Mouse (Mus musculus) olfactory bulb, adult 2 months (tissue): ENCODE measurements around the gene Slc35f6. TPM values are rescaled to one million over a fixed set of nuclear protein-coding genes. Genes with fewer than 3 reads are reported as not detected.

Experiments used
- H3K27ac ChIP-seq: fragments of 200-500 bp; 2 replicates; pipeline ENCODE4 v1.5.1; 2012; ENCODE audit warnings: low read depth, low read length; ENCODE audit not compliant: insufficient read depth
- H3K4me1 ChIP-seq: fragments of 200-500 bp; 2 replicates; pipeline ENCODE4 v1.6.1; 2012; ENCODE audit warnings: low read length; ENCODE audit not compliant: control insufficient read depth, insufficient read depth
- H3K4me3 ChIP-seq: fragments of 200-500 bp; 2 replicates; pipeline ENCODE4 v1.5.1; 2012; ENCODE audit warnings: mild to moderate bottlenecking, low read depth, low read length, moderate library complexity; ENCODE audit not compliant: insufficient read depth
- CTCF ChIP-seq: fragments of 200-500 bp; IDR thresholded peaks from 2 replicates; pipeline ENCODE4 v1.5.1; 2012; ENCODE audit warnings: low read depth, mild to moderate bottlenecking, low read length, moderate library complexity; ENCODE audit not compliant: insufficient read depth
- POLR2A ChIP-seq: fragments of 200-500 bp; IDR thresholded peaks from 2 replicates; pipeline ENCODE4 v1.6.1; 2012; ENCODE audit warnings: mild to moderate bottlenecking, low read depth, low read length, moderate library complexity; ENCODE audit not compliant: insufficient read depth
- WGBS: fragments of 180-500 bp; shearing (Covaris S2); methylation state at CpG from one replicate; pipeline ENCODE4 v1.1.7; 2018; 5-methylcytosine and 5-hydroxymethylcytosine counted together
- polyA plus RNA-seq: library from polyadenylated mRNA; stranded (reverse); fragments of >200 nt; gene quantifications from 2 replicates; pipeline ENCODE4 v1.2.4, GENCODE M21; 2012; ENCODE audit warnings: low replicate concordance; ENCODE audit not compliant: missing spikeins, insufficient read depth, insufficient read length

Slc35f6 gene
- polyA plus RNA-seq, 1 experiment: not detected

DNA sequence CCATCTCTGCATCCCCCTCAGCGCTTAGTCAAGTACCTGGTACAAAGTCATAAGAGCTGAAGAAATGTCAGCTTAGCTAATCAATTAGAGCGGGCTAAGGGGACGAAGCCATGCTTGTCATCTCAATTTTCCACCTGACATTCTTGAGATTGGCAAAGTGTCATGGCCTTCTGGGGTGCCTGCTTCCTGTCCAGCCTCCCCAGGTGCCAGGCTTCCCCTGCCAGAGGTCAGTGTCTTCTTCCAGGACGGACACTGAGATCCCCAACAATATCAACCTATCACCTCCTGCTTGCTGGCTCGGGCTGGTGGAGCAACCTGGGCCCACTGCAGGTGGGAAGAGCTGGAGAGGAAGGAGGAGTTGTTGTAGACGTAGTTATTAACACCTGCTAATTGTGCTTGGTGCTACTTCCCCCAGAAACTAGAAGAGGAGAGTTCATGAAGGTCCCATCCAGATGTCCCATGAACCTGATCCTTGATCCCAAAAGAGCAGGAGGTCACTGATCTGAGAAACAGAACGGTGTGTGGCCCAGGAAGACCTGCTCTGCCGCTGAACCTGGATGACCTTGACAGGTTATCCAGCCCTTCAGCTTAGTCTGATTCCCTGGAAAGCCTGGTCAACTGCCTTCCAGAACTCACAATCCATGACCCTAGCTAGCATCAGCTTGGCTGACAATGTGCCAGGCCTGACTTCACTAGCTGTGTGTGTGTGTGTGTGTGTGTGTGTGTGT is 37.7 kb upstream of the Slc35f6 start:
- 90% methylated on average over 8 of the region's 8 CpGs for whole genome bisulfite sequencing
- no peak for TF ChIP-seq POLR2A
- no peak for TF ChIP-seq CTCF
- peaks cover 40% of the 10 kb centered on the region for H3K4me1 ChIP-seq
- H3K27ac ChIP-seq: no peak overlapping the region
- no peak overlapping the region for H3K4me3 ChIP-seq

DNA sequence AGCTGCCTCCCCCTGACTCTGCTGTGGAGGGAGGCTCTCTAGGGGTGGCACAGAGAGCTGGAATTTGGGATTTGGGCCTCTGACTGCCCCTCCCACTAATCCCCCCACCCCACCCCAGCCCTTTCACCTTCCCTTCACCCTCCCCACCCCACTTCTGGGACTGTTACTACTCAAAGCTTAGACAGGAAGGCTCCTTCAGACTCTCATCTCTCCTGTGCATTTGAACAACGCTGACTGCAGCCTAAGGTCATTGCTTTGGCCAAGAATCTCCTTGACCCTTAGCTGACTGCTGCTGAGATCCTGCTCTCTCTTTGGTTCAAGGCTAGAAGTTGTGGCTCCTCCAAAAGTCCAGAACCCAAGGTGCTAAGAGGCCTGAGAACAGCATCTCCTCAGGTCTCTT is 36.6 kb upstream of the Slc35f6 start:
- Histone ChIP-seq H3K27ac (no peak overlapping the region), H3K4me1 (peaks cover 37% of the 10 kb centered on the region), H3K4me3 (no peak overlapping the region)
- TF ChIP-seq POLR2A: no peak
- 88% methylated on average over 1 of the region's 1 CpGs for WGBS

DNA sequence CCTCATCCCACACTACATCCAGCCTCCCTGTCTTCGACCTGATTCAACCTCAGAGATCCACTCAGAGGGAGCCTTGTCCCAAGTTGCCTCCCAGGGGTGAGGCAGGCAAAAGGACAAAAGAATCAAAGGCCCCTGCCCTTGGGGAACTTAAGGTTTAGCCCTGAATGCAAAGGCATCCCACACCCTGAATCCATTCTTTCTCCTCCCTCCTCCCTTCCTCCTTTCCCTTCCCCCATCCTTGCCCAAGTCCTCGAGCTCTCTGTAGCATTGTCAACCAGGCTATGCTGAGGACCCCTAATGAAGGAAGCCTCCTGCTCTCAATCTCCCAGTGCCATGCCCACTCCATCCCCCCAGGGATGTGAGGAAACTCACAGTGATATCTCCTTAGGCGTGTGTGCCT is 36.0 kb upstream of the Slc35f6 start:
- H3K4me3 ChIP-seq: no peak overlapping the region
- no peak for TF ChIP-seq CTCF
- TF ChIP-seq POLR2A: no peak
- peaks cover 33% of the 10 kb centered on the region for H3K4me1 ChIP-seq
- WGBS: 60% methylated on average over 3 of the region's 3 CpGs
- H3K27ac ChIP-seq: no peak overlapping the region

DNA sequence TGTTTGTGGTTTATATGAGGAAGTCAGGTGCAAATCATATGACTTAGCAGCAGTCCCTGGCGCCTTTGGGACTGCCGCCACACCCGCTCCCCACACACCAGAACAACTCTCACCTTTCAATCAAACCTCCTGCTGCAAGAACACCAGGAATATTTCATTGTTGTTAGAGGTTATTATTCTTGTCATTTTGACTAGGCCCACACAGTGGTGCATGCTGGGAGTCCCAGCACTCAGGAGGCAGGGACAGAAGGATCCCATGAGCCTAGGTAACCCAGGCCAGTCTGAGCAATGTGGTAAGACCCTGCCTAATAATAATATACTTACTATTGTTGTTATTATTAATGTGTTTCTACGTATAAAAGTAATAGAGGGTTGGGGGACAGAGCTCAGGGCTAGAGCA is 35.2 kb upstream of the Slc35f6 start:
- Histone ChIP-seq H3K27ac (no peak overlapping the region), H3K4me3 (no peak overlapping the region), H3K4me1 (peaks cover 34% of the 10 kb centered on the region)
- 95% methylated on average over 4 of the region's 4 CpGs for WGBS
- TF ChIP-seq POLR2A: no peak
- no peak for TF ChIP-seq CTCF

DNA sequence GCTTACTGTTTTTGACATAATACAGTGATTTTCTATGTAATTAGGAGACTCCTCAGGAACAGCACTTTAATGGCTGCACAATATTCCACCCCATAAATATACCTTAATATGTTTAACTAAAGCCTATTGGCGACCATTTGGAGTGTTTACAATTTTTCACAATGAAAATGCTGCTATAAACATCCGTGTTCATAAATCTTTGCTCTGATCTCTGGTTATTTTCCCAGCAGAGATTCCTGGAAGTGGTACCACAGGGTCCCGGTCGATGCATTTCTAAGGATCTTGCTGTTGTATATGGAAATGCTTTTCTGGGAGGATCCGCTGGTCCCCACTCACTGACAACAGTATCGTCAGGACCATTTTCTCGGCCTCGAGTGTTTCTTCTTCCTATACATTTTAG is 34.5 kb upstream of the Slc35f6 start:
- WGBS: 91% methylated on average over 8 of the region's 8 CpGs
- Histone ChIP-seq H3K4me3 (no peak overlapping the region), H3K4me1 (peaks cover 40% of the 10 kb centered on the region), H3K27ac (no peak overlapping the region)
- TF ChIP-seq POLR2A: no peak
- no peak for TF ChIP-seq CTCF

DNA sequence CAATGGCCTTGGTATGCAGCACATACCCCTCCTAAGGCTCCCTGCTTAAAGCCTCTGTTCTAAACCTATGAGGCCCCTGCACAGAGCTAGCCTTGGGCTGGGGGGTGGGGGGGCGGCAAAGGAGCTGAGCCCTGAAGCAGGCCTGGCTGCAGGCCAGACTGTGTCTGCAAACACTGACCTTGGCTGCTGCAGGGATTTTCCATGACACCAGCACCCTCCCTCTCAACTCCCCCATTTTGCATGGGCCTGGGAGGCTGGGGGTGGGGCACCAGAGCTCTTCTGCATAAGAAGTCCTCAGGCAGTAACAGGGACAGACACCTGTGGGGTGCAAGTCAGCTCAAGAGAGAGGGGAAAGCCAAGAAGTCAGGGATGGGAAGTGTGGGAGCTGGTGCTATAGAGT is 33.5 kb upstream of the Slc35f6 start:
- TF ChIP-seq POLR2A: no peak
- 14% methylated on average over 1 of the region's 1 CpGs for WGBS
- Histone ChIP-seq H3K4me3 (no peak overlapping the region), H3K27ac (no peak overlapping the region), H3K4me1 (peaks cover 40% of the 10 kb centered on the region)

DNA sequence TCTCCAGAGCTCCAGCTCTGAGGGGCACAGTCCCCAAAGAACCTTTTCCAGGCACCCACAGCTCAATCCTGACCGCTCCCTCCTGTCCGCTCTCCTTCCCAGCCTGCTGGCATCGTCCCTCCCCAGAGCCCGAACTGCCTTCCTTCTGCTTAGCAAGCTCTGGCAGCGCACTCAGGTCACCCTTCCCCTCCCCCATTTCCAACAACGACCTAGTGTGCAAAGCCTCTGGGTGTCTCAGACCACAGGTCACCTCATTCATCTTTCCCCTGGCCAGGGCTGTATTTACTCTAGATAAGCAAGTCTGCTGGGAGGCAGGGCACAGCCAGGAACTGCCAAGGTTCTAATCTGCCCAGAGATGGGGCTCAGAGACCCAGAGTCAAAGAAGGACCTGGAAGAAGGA is 32.3 kb upstream of the Slc35f6 start:
- WGBS: 71% methylated on average over 6 of the region's 6 CpGs
- peaks cover 36% of the 10 kb centered on the region for H3K4me1 ChIP-seq
- no peak overlapping the region for H3K4me3 ChIP-seq
- TF ChIP-seq CTCF (no peak), POLR2A (no peak)
- H3K27ac ChIP-seq: no peak overlapping the region

DNA sequence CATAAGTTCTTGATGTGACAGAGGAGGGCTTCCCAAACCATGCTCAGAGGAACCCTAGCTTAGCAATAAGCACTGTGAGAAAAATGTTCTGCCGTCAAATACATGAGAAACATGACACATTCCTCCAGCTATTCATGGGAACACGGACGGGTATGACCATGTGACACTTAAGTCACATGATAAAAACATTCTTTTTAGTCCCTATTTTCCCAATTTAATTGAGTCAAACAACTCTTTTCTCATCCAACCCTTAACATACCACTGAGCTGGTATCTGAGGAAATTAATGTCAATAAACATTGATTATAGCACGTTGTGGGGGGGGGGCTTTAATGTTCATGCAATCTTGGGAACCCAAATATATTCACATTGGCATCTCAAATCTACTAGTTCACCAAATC is 31.9 kb upstream of the Slc35f6 start:
- TF ChIP-seq POLR2A (no peak), CTCF (no peak)
- H3K4me1 ChIP-seq: peaks cover 36% of the 10 kb centered on the region
- no peak overlapping the region for H3K27ac ChIP-seq
- 85% methylated on average over 4 of the region's 4 CpGs for WGBS
- H3K4me3 ChIP-seq: no peak overlapping the region

DNA sequence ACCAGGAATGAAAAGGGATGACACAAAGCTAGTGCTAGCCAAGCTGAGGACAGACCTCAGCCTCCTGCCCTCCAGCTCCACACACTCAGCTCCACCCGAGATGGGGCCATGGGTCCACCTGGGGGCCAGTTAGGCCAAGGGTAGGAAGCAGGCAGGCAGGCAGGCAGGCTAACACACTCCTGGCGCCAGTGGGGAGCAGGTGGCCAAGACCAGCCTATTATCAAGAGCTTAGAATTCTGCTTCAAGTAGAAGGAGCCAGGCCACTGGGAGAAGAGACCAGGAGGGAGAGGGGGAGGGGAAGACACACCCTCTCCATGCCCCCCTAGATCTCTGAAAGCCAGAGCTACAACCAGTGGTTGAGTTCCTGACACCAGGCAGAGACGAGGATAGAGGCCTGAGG is 31.1 kb upstream of the Slc35f6 start:
- TF ChIP-seq POLR2A (no peak), CTCF (no peak)
- no peak overlapping the region for H3K4me3 ChIP-seq
- H3K27ac ChIP-seq: no peak overlapping the region
- H3K4me1 ChIP-seq: peaks cover 32% of the 10 kb centered on the region
- WGBS: 64% methylated on average over 3 of the region's 3 CpGs

DNA sequence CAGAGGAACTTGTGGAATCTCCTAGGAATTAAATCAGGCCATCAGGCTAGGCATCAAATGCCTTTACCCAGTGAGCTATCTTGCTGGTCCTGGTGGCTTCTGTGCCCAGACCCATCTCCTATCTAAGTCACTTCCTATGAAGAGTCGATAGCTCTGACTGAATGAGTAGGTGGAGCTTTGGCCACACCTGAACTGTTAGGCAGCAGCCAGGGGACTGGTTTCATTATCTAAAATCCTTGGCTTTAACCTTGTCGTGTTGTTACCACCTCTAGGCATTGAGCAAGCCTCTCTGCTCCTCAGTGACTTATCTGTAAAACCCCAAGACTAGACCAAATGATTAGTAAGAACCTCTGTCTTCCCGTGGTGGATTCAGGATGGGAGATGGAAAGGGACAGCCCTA is 30.4 kb upstream of the Slc35f6 start:
- Histone ChIP-seq H3K4me1 (peaks cover 37% of the 10 kb centered on the region), H3K27ac (no peak overlapping the region), H3K4me3 (no peak overlapping the region)
- 35% methylated on average over 3 of the region's 3 CpGs for WGBS
- no peak for TF ChIP-seq CTCF
- no peak for TF ChIP-seq POLR2A
